Comparison of ENCODE assay signal across 8 mouse cellular contexts in genomic region chr11:98400161-98400726, GRCm38 (mm10). TPM values are rescaled to one million over a fixed set of nuclear protein-coding genes. Genes with fewer than 3 reads are reported as not detected.
DNase-seq lines count a peak whose midpoint lies in the region; ATAC-seq and TF ChIP-seq lines count a peak whose summit lies in the region.

Pgap3 (minus strand) TSS chr11:98400490.

- TF ChIP-seq POLR2A in CH12.LX (IDR thresholded peaks at IDR 0.05; ENCODE audit: low read depth, low read length) = peak; percentile 76

- peak within 1 kb of the TSS; percentile 85 for H3K4me2 ChIP-seq in CH12.LX (ENCODE audit: insufficient read depth, low read depth, poor library complexity, severe bottlenecking)
- peak within 1 kb of the TSS; percentile 70 for H3K4me2 ChIP-seq in forebrain, embryonic 12.5 days
- peak within 1 kb of the TSS; percentile 72 for H3K4me2 ChIP-seq in heart, postnatal 0 days (ENCODE audit: low read depth, low read length)
- peak within 1 kb of the TSS; percentile 80 for H3K4me2 ChIP-seq in liver, postnatal 0 days (ENCODE audit: low read depth, low read length)
- peak within 1 kb of the TSS; percentile 79 for H3K4me2 ChIP-seq in neural tube, embryonic 14.5 days (ENCODE audit: low read depth, low read length)

- peak; percentile 98 for DNase-seq in CH12.LX (ENCODE audit: extremely low read depth)
- DNase-seq in c-Kit-positive CD71-positive TER-119-negative erythroid progenitor cells, embryonic 14.5 days (ENCODE audit: low read depth) = peak; percentile 79
- peak; percentile 85 for DNase-seq in heart, postnatal 0 days (ENCODE audit: low spot score)
- DNase-seq in large intestine, adult 2 months (ENCODE audit: low read depth, low spot score) = no peak
- peak; percentile 92 for DNase-seq in liver, postnatal 0 days
- DNase-seq in testis, postnatal 10 days (ENCODE audit: low spot score) = peak; percentile 92

- peak; percentile 92 for ATAC-seq in forebrain, embryonic 12.5 days (ENCODE audit: low FRiP score)
- ATAC-seq in heart, postnatal 0 days (ENCODE audit: insufficient read depth, low read depth) = peak; percentile 84
- ATAC-seq in liver, postnatal 0 days = peak; percentile 93
- ATAC-seq in neural tube, embryonic 14.5 days (ENCODE audit: low read depth) = peak; percentile 93

- peaks cover 23% of the 10 kb centered on the region for H3K27me3 ChIP-seq in CH12.LX (replicated peaks)
- peaks cover 17% of the 10 kb centered on the region; the same call in 1 of the 2 replicates for H3K27me3 ChIP-seq in forebrain, embryonic 12.5 days
- H3K27me3 ChIP-seq in heart, postnatal 0 days (ENCODE audit: control insufficient read depth, insufficient read depth, low read length) = no peaks in the 10 kb centered on the region
- no peaks in the 10 kb centered on the region for H3K27me3 ChIP-seq in liver, postnatal 0 days (ENCODE audit: insufficient read depth, low read length)
- H3K27me3 ChIP-seq in neural tube, embryonic 14.5 days (ENCODE audit: control insufficient read depth, insufficient read depth, low read length) = no peaks in the 10 kb centered on the region

- H3K27ac ChIP-seq in CH12.LX (ENCODE audit: insufficient read depth, low read depth) = peak within 1 kb of the TSS; percentile 75
- H3K27ac ChIP-seq in forebrain, embryonic 12.5 days = peak within 1 kb of the TSS; percentile 97
- peak within 1 kb of the TSS; percentile 93 for H3K27ac ChIP-seq in heart, postnatal 0 days (ENCODE audit: low read depth)
- peak within 1 kb of the TSS; percentile 99 for H3K27ac ChIP-seq in liver, postnatal 0 days (ENCODE audit: low read depth)
- H3K27ac ChIP-seq in neural tube, embryonic 14.5 days (ENCODE audit: low read depth, low read length) = peak within 1 kb of the TSS; percentile 90

- dilution Hi-C loops in CH12.LX (cut with MboI; ENCODE audit: extremely low pct_ligation_motif_present, extremely low pct_unique_long_range_greater_than_20kb, low sequenced_read_pairs) = no loop called here

- TF ChIP-seq EP300 in CH12.LX (IDR thresholded peaks at IDR 0.05; ENCODE audit: low read length) = no peak
- no peak for TF ChIP-seq EP300 in heart, postnatal 0 days (IDR thresholded peaks at IDR 0.05; ENCODE audit: low read depth)
- no peak for TF ChIP-seq EP300 in liver, postnatal 0 days (IDR thresholded peaks at IDR 0.05; ENCODE audit: low read depth)

- H3K36me3 ChIP-seq in CH12.LX (replicated peaks in 1 of 2; ENCODE audit: control insufficient read depth in 1 of 2, insufficient read depth in 1 of 2, low read length in 1 of 2) = peaks cover 0 to 6% of the 10 kb centered on the region in 2 experiments
- H3K36me3 ChIP-seq in forebrain, embryonic 12.5 days (replicated peaks) = no peaks in the 10 kb centered on the region
- 0 out of 2 replicates have a peak, but pooled peaks cover 9% of the 10 kb centered on the region for H3K36me3 ChIP-seq in heart, postnatal 0 days (replicated peaks; ENCODE audit: control insufficient read depth, insufficient read depth, low read length)
- no peaks in the 10 kb centered on the region for H3K36me3 ChIP-seq in liver, postnatal 0 days (replicated peaks; ENCODE audit: insufficient read depth, low read length)
- H3K36me3 ChIP-seq in neural tube, embryonic 14.5 days (ENCODE audit: control insufficient read depth, insufficient read depth, low read length) = no peaks in the 10 kb centered on the region

- peak within 1 kb of the TSS; percentile 48 to 68 (median 61) for H3K4me3 ChIP-seq in CH12.LX (replicated peaks in 1 of 3; ENCODE audit: low read depth in 2 of 3, low read length in 2 of 3, poor library complexity in 1 of 3)
- H3K4me3 ChIP-seq in forebrain, embryonic 12.5 days (replicated peaks) = peak within 1 kb of the TSS; percentile 58
- H3K4me3 ChIP-seq in heart, postnatal 0 days (ENCODE audit: low read depth, low read length) = peak within 1 kb of the TSS; percentile 65
- peak within 1 kb of the TSS; percentile 77 for H3K4me3 ChIP-seq in liver, postnatal 0 days (ENCODE audit: low read depth, low read length)
- peak within 1 kb of the TSS; percentile 50 for H3K4me3 ChIP-seq in neural tube, embryonic 14.5 days (ENCODE audit: low read depth, low read length)

- in situ Hi-C loops in CH12.LX (cut with MboI; ENCODE audit: low pct_ligation_motif_present, low pct_unique_long_range_greater_than_20kb, low sequenced_read_pairs) = no loop called here

- no peaks in the 10 kb centered on the region for H3K9me3 ChIP-seq in CH12.LX (replicated peaks; ENCODE audit: low read length)
- H3K9me3 ChIP-seq in forebrain, embryonic 12.5 days = no peaks in the 10 kb centered on the region
- H3K9me3 ChIP-seq in heart, postnatal 0 days (replicated peaks; ENCODE audit: control insufficient read depth, low read length) = no peaks in the 10 kb centered on the region
- H3K9me3 ChIP-seq in liver, postnatal 0 days (ENCODE audit: low read length) = no peaks in the 10 kb centered on the region
- no peaks in the 10 kb centered on the region for H3K9me3 ChIP-seq in neural tube, embryonic 14.5 days (ENCODE audit: control insufficient read depth, low read length)

- H3K9ac ChIP-seq in CH12.LX (ENCODE audit: insufficient read depth, low read depth) = peak within 1 kb of the TSS; percentile 80
- peak within 1 kb of the TSS; percentile 59 for H3K9ac ChIP-seq in forebrain, embryonic 12.5 days
- peak within 1 kb of the TSS; percentile 63 for H3K9ac ChIP-seq in heart, postnatal 0 days (replicated peaks; ENCODE audit: low read depth, low read length)
- H3K9ac ChIP-seq in liver, postnatal 0 days (replicated peaks) = peak within 1 kb of the TSS; percentile 83
- peak within 1 kb of the TSS; percentile 69 for H3K9ac ChIP-seq in neural tube, embryonic 14.5 days (replicated peaks; ENCODE audit: low read depth, low read length)

- no peak for TF ChIP-seq CTCF in CH12.LX (conservative IDR thresholded peaks at IDR 0.05 in 1 of 2, IDR thresholded peaks at IDR 0.05 in 1 of 2; ENCODE audit: low read depth in 2 of 2, low read length in 2 of 2)
- no peak for TF ChIP-seq CTCF in heart, postnatal 0 days (IDR thresholded peaks at IDR 0.05; ENCODE audit: low read depth)
- no peak for TF ChIP-seq CTCF in liver, postnatal 0 days (IDR thresholded peaks at IDR 0.05; ENCODE audit: low read depth)

- WGBS in forebrain, embryonic 12.5 days = under 1% methylated on average over 40 of the region's 40 CpGs
- WGBS in heart, postnatal 0 days = under 1% methylated on average over 40 of the region's 40 CpGs
- WGBS in large intestine, adult 2 months = under 1% methylated on average over 40 of the region's 40 CpGs
- under 1% methylated on average over 40 of the region's 40 CpGs for WGBS in liver, postnatal 0 days (ENCODE audit: insufficient replicate concordance)
- WGBS in neural tube, embryonic 14.5 days = under 1% methylated on average over 40 of the region's 40 CpGs

- no peaks in the 10 kb centered on the region for H3K79me2 ChIP-seq in CH12.LX (replicated peaks; ENCODE audit: control insufficient read depth, extremely low read depth, insufficient read depth, poor library complexity, severe bottlenecking)

- peaks cover 10 to 16% of the 10 kb centered on the region in 2 experiments for H3K4me1 ChIP-seq in CH12.LX (ENCODE audit: control insufficient read depth in 1 of 2, insufficient read depth in 2 of 2)
- H3K4me1 ChIP-seq in forebrain, embryonic 12.5 days = peaks cover 15% of the 10 kb centered on the region
- peaks cover 13% of the 10 kb centered on the region for H3K4me1 ChIP-seq in heart, postnatal 0 days (ENCODE audit: control insufficient read depth, insufficient read depth)
- peaks cover 14% of the 10 kb centered on the region for H3K4me1 ChIP-seq in liver, postnatal 0 days (ENCODE audit: insufficient read depth)
- peaks cover 6% of the 10 kb centered on the region; the same call in 1 of the 2 replicates for H3K4me1 ChIP-seq in neural tube, embryonic 14.5 days (ENCODE audit: control insufficient read depth, insufficient read depth, low read length)

- no peak for TF ChIP-seq RAD21 in CH12.LX (IDR thresholded peaks at IDR 0.05; ENCODE audit: low read depth, low read length)

TF ChIP-seq in CH12.LX, 34 proteins besides CTCF, POLR2A, EP300 and RAD21 (continues in another document):
- TF ChIP-seq SMC3 (IDR thresholded peaks at IDR 0.05; ENCODE audit: low read depth, low read length) (no peak), TCF12 (IDR thresholded peaks at IDR 0.05; ENCODE audit: low read depth, low read length) (peak; percentile 78), MYC (IDR thresholded peaks at IDR 0.05; ENCODE audit: low read depth, low read length) (peak; percentile 45), GABPA (IDR thresholded peaks at IDR 0.05; ENCODE audit: insufficient replicate concordance, low read depth, low read length) (no peak; the same call in 1 of the 2 replicates), PAX5 (IDR thresholded peaks at IDR 0.05; ENCODE audit: low read length) (no peak), CHD2 (IDR thresholded peaks at IDR 0.05; ENCODE audit: low read length) (peak; percentile 73; the same call in 1 of the 2 replicates), MAZ (IDR thresholded peaks at IDR 0.05; ENCODE audit: low read depth, low read length) (0 out of 2 replicates have a peak, but pooled peaks have one; percentile 63), USF2 (conservative IDR thresholded peaks at IDR 0.05; ENCODE audit: low read depth, low read length) (no peak), MEF2A (IDR thresholded peaks at IDR 0.05; ENCODE audit: borderline replicate concordance, low read depth, low read length) (peak; percentile 80; the same call in 1 of the 2 replicates), JUN (IDR thresholded peaks at IDR 0.05; ENCODE audit: insufficient read depth, low read depth, low read length) (no peak), ELF1 (IDR thresholded peaks at IDR 0.05; ENCODE audit: low read depth, low read length) (peak; percentile 95), CHD1 (IDR thresholded peaks at IDR 0.05; ENCODE audit: low read depth, low read length) (no peak), POLR2AphosphoS2 (IDR thresholded peaks at IDR 0.05; ENCODE audit: low read depth, low read length) (no peak), KAT2A (IDR thresholded peaks at IDR 0.05; ENCODE audit: insufficient replicate concordance, low read length) (peak; percentile 90; the same call in 1 of the 2 replicates), E2F4 (IDR thresholded peaks at IDR 0.05; ENCODE audit: insufficient replicate concordance, low read depth, low read length) (0 out of 2 replicates have a peak, but pooled peaks have one; percentile 50)

RNA-seq across cellular contexts. Expression of gene Pgap3, which starts in this region (rescaled TPM):
- total RNA-seq in CH12.LX (2012; rRNA removed) (6.9 and 7.1 TPM in 2 replicates), CH12.LX (2014; rRNA removed) (2.4 and 3.3 TPM in 2 replicates)
- polyA plus RNA-seq in CH12.LX (2012; ENCODE audit: insufficient read length, low read depth) = 6.5 and 7.1 TPM in 2 replicates
- polyA plus RNA-seq in forebrain, embryonic 12.5 days (2016; fragmentation: Nextera tagmentation; extraction: Ambion mirVana) = 7.7 and 8.3 TPM in 2 replicates
- 35.7 and 46.0 TPM in 2 replicates for total RNA-seq in heart, postnatal 0 days (2014; rRNA removed; ENCODE audit: low replicate concordance)
- polyA plus RNA-seq in heart, postnatal 0 days (2015; fragmentation: Nextera tagmentation; extraction: Ambion mirVana) = 15.9 and 18.2 TPM in 2 replicates
- polyA plus RNA-seq in large intestine, adult 2 months (2012; rRNA removed) = 34.0 and 37.9 TPM in 2 replicates
- polyA plus RNA-seq in liver, postnatal 0 days (2015; fragmentation: Nextera tagmentation; extraction: Ambion mirVana) = 2.5 and 3.0 TPM in 2 replicates
- polyA plus RNA-seq in neural tube, embryonic 14.5 days (2014; fragmentation: Nextera tagmentation; extraction: Ambion mirVana) = 5.8 and 6.2 TPM in 2 replicates
